Mouse (Mus musculus) adrenal gland, adult 8-10 months (tissue): ENCODE results near the gene Arfip1. TPM values are rescaled to one million over a fixed set of nuclear protein-coding genes. Genes with fewer than 3 reads are reported as not detected.

ENCODE experiments used
- DNase-seq: peaks from one replicate; pipeline ENCODE4 v3.0.0; 2022
- total RNA-seq, 4 experiments: library from RNA; stranded (reverse); gene quantifications; 2 replicates each; pipeline ENCODE4 v1.2.4; 2022

Arfip1 gene
- total RNA-seq, 4 experiments from 2014 or later = 47.6 to 58.3 (median 54.6) TPM

DNA sequence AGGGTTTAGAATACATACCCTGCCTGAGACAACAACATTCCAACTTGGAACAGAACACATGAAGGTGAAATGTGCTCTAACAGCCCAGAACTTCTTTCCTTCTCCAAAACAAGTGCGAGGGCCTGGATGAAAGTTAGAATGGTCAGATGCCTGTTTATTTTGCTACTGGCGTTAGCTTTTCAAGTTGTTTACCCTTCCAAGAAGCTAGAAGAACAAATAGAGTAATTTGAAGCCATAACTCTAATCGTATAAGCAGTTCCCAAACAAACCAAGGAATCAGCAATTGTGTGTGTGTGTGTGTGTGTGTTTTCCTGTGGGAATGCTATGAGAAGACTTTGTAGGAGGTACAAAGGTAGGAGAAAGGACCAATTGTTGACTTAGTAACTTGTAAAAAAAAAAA lies 97.5 kb downstream of the Arfip1 start:
- DNase-seq = no peak

GRCm38 (mm10) chr3:84484333-84484732 lies 98.1 kb downstream of the Arfip1 start:
- DNase-seq = no peak

- DNase-seq = peak; percentile 66
These were observed 100.3 kb downstream of the Arfip1 start for GRCm38 (mm10) chr3:84482121-84482520.

GRCm38 (mm10) chr3:84481104-84481503 lies 101.3 kb downstream of the Arfip1 start:
- DNase-seq = no peak

DNA sequence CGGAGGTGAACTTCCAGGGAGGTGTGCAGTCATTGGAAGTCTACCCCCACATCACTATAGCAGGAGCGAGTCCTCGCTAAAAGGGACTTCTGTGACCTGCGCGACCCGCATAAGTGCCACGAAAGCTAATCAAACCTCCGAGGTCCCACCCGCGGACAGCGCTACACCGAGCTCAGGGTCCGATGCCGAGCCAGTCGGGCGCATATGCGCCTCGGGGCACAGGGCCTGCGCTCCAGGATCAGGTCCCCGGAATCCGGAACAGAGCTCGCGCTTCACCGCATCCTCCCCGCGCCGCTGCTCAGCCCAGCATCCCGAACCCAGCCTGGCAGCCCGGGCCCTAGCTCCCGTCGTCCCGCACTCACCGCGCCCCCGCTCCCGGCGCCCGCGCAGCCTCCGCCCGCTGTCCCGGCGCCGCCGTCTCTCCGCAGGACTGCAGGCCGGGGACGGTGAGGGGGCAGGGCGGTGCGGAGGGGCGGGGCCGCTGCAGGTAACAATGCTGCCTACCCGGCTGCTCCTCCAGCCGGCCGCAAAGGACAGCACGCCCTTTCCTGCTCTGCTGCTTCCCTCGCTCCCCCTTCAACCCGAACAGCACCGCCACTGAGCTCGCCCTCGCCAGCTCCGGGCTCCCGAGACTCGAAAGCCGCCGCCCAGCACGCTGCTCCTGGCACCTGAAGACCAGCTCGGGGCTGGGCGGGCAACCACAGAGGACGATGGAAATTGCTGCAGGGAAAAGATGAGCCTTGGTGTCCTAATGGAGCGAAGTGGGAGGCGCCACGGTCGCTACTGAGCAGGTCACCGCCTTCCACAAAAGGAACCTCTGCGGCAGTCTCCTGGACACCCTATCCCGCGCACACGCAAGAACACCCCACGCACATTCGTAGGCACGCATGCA lies 102.2 kb downstream of the Arfip1 start, which contains the start of gene Fhdc1:
Gene Fhdc1, minus strand, starts transcription at position 424 of the 892 bp plus-strand sequence.
- peak; percentile 14 for DNase-seq

GRCm38 (mm10) chr3:84479293-84480005 lies 103.0 kb downstream of the Arfip1 start:
- DNase-seq = peak; percentile 46

- DNase-seq = no peak
These were observed 103.5 kb downstream of the Arfip1 start for GRCm38 (mm10) chr3:84478896-84479292.

- no peak for DNase-seq
These were observed 104.2 kb downstream of the Arfip1 start for GRCm38 (mm10) chr3:84478195-84478594.

GRCm38 (mm10) chr3:84477498-84477897 lies 104.9 kb downstream of the Arfip1 start:
- no peak for DNase-seq

DNA sequence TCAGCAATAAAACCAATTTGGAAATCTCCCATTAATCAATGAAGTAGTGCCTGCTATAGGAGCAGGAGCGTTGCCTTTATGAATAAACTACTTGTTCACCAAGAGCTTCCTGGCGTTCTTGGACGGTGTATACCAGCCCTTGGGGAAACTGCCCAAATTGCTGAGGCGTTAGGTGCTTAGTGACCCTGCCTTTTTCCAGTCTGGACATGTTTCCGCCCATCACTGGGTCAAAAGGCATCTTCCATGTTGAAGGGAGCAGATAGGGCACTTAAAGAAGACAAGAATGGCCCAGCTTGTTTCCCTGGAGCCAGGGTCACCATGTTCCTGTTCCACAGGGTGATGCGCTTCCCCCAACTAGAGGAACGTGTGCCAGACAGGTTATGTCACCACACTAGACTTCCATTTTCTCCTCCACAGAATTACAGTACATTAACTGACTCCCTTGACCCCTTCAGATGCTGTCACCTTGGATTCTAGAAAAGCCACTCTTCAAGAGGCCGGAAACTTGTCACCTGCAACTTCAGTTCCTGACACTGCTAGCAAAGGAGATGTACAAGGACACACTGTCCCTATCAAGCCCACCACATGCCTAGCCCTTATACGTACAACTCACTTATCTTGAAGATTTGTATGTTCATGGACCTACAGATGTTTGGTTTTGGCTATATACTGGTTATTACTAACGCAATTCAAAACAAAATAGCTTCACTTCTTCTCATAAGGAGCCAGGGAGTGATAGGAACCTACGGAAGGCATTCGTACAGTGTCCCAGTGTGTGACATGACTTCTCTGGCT lies 107.2 kb downstream of the Arfip1 start:
- DNase-seq = no peak

- no peak for DNase-seq
These were observed 108.0 kb downstream of the Arfip1 start for GRCm38 (mm10) chr3:84474398-84474797.

DNA sequence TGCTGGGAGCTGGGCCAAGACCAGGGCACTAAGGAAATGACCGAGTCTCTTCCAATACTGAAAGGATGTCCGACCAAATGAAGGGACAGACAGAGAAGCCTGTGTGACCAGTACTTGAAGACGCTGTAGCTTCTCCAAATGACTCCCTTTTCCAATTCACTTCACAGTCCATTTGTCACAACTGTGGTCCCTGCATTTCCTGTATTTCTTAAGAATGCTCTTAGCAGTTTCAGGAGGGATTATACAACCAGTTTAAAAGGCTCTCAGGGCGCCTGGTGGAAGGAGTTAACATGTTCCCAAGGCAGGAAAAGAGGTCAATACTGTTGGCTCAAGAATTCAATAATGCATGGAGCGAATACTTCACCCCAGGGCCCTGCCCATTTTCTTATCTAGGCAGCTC lies 109.5 kb downstream of the Arfip1 start:
- no peak for DNase-seq

GRCm38 (mm10) chr3:84472527-84472926 lies 109.9 kb downstream of the Arfip1 start:
- DNase-seq = no peak

DNA sequence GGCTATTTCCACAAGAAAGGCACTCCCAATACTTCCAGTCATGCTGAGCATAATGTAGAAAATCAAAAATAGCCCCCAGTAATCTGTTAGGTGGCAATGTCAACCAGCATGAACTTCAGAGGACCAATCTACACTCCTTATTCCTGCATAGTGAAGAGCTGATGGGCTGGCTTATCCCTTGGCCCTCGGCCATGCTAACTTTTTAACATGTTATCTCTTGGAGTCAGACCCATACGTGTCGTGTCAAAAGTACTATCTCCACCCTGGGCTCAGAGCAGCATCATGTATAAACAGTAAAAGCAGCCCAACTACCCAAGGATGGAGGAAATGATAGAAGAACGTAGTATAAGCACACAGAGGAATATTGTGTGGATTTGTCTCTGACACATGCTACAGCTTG lies 111.3 kb downstream of the Arfip1 start:
- DNase-seq = no peak

- DNase-seq = no peak
These were observed 114.3 kb downstream of the Arfip1 start for GRCm38 (mm10) chr3:84468111-84468453.

- peak; percentile 21 for DNase-seq
These were observed 114.9 kb downstream of the Arfip1 start for GRCm38 (mm10) chr3:84467419-84468110.

- no peak for DNase-seq
These were observed 116.5 kb downstream of the Arfip1 start for GRCm38 (mm10) chr3:84465822-84466500.

DNA sequence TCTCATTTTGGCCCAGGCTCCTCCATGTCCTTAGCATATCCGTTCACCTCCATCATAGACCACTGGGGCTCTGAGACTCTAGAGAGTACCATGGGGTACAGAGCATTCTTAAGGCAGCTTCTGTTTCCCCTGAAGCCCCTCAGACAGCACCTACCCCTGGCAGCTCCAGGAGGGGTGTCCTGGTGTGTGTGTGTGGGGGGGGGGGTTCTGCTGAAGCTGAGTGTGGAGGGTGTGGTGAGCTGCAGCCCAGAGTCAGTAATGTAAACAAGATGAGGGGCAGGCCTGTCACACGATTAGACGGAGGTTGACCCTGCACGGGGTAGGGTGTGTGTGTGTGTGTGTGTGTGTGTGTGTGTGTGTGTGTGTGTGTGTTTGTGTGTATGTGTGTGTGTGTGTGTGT lies 120.7 kb downstream of the Arfip1 start:
- DNase-seq = no peak

GRCm38 (mm10) chr3:84460952-84461351 lies 121.5 kb downstream of the Arfip1 start:
- DNase-seq = peak; percentile 81

- no peak for DNase-seq
These were observed 121.9 kb downstream of the Arfip1 start for GRCm38 (mm10) chr3:84460499-84460898.

GRCm38 (mm10) chr3:84455733-84456417 lies 126.5 kb downstream of the Arfip1 start:
- DNase-seq = peak; percentile 71
